Mouse (Mus musculus): ENCODE measurements around the gene Dab2. TPM values are rescaled to one million over a fixed set of nuclear protein-coding genes. Genes with fewer than 3 reads are reported as not detected.

Gene Dab2
- polyA plus RNA-seq, 1 experiment from 2014 or later, result 20.9 TPM

DNA sequence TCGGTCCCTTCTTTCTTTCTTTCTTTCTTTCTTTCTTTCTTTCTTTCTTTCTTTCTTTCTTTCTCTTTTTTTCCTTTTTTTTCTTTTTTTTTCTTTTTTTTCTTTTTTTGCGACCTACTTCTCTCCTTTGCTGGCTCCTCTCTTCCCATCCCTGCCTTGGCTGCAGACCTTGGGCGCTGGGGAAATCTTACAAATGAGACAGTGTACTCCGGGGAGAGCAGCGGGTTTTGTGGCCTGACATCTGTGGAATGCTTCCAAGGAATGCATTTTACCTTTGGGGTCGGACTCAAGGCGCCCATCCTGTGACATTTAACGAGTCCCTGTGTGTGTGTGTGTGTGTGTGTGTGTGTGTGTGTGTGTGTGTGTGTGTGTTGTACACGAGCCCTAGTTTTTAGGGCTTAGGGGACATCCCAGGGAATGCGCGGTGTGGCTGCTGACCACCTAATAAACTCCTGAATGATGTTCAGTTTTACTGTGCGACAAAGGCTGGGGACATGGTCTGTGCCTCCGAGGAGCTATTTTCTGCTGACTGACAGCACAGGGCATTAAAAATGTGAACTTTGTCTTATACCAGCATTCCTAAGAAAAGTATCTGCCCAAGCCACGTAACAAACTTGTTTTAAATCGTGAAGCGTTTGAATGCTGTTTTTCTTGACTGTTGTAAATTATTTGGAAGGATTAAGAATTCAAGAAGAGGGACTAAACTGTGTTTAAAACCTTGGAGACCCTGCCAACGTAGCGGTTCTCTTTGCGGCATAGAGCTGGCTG, 87.6 kb downstream of the Dab2 start:
- peak overlapping the region; percentile 49 for H3K4me3 ChIP-seq (ENCODE audit: low read depth, low read length)
- H3K4me2 ChIP-seq (replicated peaks; ENCODE audit: low read depth, low read length), result peak overlapping the region; percentile 76
- no peaks in the 10 kb centered on the region for H3K9me3 ChIP-seq (ENCODE audit: low read length)
- H3K36me3 ChIP-seq (ENCODE audit: insufficient read depth, low read length), result no peaks in the 10 kb centered on the region
- no peaks in the 10 kb centered on the region for H3K27me3 ChIP-seq (replicated peaks; ENCODE audit: insufficient read depth, low read length)
- no peaks in the 10 kb centered on the region; the same call in 1 of the 2 replicates for H3K4me1 ChIP-seq (ENCODE audit: insufficient read depth, low read depth, low read length)
- H3K27ac ChIP-seq (ENCODE audit: low read length), result no peak overlapping the region
- ATAC-seq (no peak), DNase-seq (ENCODE audit: low spot score) (no peak)
- WGBS, result 10% methylated on average over 19 of the region's 19 CpGs
- peak overlapping the region; percentile 23; the same call in 1 of the 2 replicates for H3K9ac ChIP-seq (replicated peaks; ENCODE audit: low read depth)
- TF ChIP-seq EP300 (IDR thresholded peaks at IDR 0.05), result no peak
- no peak for TF ChIP-seq CTCF (IDR thresholded peaks at IDR 0.05)

- peak overlapping the region; percentile 76 for H3K4me2 ChIP-seq (replicated peaks; ENCODE audit: low read depth, low read length)
- DNase-seq (ENCODE audit: low spot score) (peak; percentile 15), ATAC-seq (no peak)
- 0 out of 2 replicates have a peak overlapping the region, but pooled peaks have one; percentile 23 for H3K9ac ChIP-seq (replicated peaks; ENCODE audit: low read depth)
- H3K4me3 ChIP-seq (ENCODE audit: low read depth, low read length), result peak overlapping the region; percentile 49
- H3K4me1 ChIP-seq (ENCODE audit: insufficient read depth, low read depth, low read length), result no peaks in the 10 kb centered on the region; the same call in 1 of the 2 replicates
- no peaks in the 10 kb centered on the region for H3K36me3 ChIP-seq (ENCODE audit: insufficient read depth, low read length)
- TF ChIP-seq CTCF (IDR thresholded peaks at IDR 0.05) (no peak), EP300 (IDR thresholded peaks at IDR 0.05) (no peak)
- no peak overlapping the region for H3K27ac ChIP-seq (ENCODE audit: low read length)
- H3K9me3 ChIP-seq (ENCODE audit: low read length), result no peaks in the 10 kb centered on the region
- no peaks in the 10 kb centered on the region for H3K27me3 ChIP-seq (replicated peaks; ENCODE audit: insufficient read depth, low read length)
- 21% methylated on average over 6 of the region's 6 CpGs for WGBS
These were observed 88.1 kb downstream of the Dab2 start for GRCm38 (mm10) chr15:6387729-6388070.

DNA sequence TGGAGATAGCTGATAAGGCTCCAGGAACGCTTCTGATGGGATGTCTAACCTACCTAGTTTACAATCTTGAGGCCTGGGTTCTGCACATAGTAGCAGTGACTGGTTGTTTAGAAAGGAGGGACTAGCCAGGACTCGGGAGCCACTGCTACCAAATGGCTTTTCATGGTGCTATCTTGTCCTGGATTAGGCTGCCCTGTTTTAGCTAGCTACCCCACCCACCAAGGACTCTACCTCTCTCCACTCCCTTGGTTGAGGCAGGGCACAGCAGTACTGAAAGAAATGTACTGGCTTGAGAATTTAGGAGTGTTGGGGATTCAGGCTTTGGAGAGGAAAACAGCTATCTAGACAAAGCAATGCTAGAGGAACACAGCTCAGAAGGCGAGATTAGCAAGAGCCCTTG, 88.6 kb downstream of the Dab2 start:
- TF ChIP-seq CTCF (IDR thresholded peaks at IDR 0.05) (no peak), EP300 (IDR thresholded peaks at IDR 0.05) (no peak)
- no peak for DNase-seq (ENCODE audit: low spot score)
- peak overlapping the region; percentile 49; the same call in 1 of the 2 replicates for H3K4me3 ChIP-seq (ENCODE audit: low read depth, low read length)
- H3K27me3 ChIP-seq (replicated peaks; ENCODE audit: insufficient read depth, low read length), result no peaks in the 10 kb centered on the region
- H3K9ac ChIP-seq (replicated peaks; ENCODE audit: low read depth), result no peak overlapping the region
- no peak overlapping the region for H3K27ac ChIP-seq (ENCODE audit: low read length)
- no peaks in the 10 kb centered on the region for H3K36me3 ChIP-seq (ENCODE audit: insufficient read depth, low read length)
- no peaks in the 10 kb centered on the region for H3K9me3 ChIP-seq (ENCODE audit: low read length)
- no peaks in the 10 kb centered on the region; the same call in 1 of the 2 replicates for H3K4me1 ChIP-seq (ENCODE audit: insufficient read depth, low read depth, low read length)
- ATAC-seq, result no peak
- H3K4me2 ChIP-seq (replicated peaks; ENCODE audit: low read depth, low read length), result peak overlapping the region; percentile 76
- 52% methylated on average over 3 of the region's 3 CpGs for WGBS

GRCm38 (mm10) chr15:6388631-6389030, 89.0 kb downstream of the Dab2 start:
- Histone ChIP-seq H3K27me3 (replicated peaks; ENCODE audit: insufficient read depth, low read length) (no peaks in the 10 kb centered on the region), H3K9ac (replicated peaks; ENCODE audit: low read depth) (no peak overlapping the region), H3K4me3 (ENCODE audit: low read depth, low read length) (peak overlapping the region; percentile 49; the same call in 1 of the 2 replicates), H3K4me2 (replicated peaks; ENCODE audit: low read depth, low read length) (peak overlapping the region; percentile 76; the same call in 1 of the 2 replicates), H3K27ac (ENCODE audit: low read length) (no peak overlapping the region), H3K36me3 (ENCODE audit: insufficient read depth, low read length) (no peaks in the 10 kb centered on the region), H3K4me1 (ENCODE audit: insufficient read depth, low read depth, low read length) (no peaks in the 10 kb centered on the region; the same call in 1 of the 2 replicates), H3K9me3 (ENCODE audit: low read length) (no peaks in the 10 kb centered on the region)
- TF ChIP-seq CTCF (IDR thresholded peaks at IDR 0.05) (no peak), EP300 (IDR thresholded peaks at IDR 0.05) (no peak)
- ATAC-seq (no peak), DNase-seq (ENCODE audit: low spot score) (no peak)
- 94% methylated on average over 7 of the region's 7 CpGs for WGBS

DNA sequence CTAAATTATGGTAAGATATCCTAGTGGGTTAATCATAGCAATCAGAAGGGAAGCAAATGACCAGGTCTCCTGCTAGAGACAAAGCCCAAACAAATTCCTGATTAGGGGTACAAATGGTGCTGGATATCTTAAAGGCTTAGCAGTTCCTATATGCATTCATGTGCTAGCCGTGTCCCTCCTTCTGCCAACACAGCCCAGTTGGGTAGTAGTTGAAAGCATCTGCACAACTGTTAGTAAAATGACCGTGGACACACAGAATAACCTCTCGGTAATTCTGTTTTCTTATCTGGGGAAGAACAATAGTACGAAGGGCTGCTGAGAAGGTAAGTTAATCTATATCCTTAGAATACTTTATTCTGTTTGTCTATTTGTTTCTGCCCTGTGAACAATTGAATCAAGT, 90.5 kb downstream of the Dab2 start:
- Histone ChIP-seq H3K9me3 (ENCODE audit: low read length) (no peaks in the 10 kb centered on the region), H3K27me3 (replicated peaks; ENCODE audit: insufficient read depth, low read length) (no peaks in the 10 kb centered on the region), H3K4me2 (replicated peaks; ENCODE audit: low read depth, low read length) (no peak overlapping the region), H3K27ac (ENCODE audit: low read length) (no peak overlapping the region), H3K36me3 (ENCODE audit: insufficient read depth, low read length) (no peaks in the 10 kb centered on the region), H3K4me3 (ENCODE audit: low read depth, low read length) (no peak overlapping the region), H3K4me1 (ENCODE audit: insufficient read depth, low read depth, low read length) (no peaks in the 10 kb centered on the region; the same call in 1 of the 2 replicates), H3K9ac (replicated peaks; ENCODE audit: low read depth) (no peak overlapping the region)
- ATAC-seq (no peak), DNase-seq (ENCODE audit: low spot score) (no peak)
- 75% methylated on average over 4 of the region's 4 CpGs for WGBS
- no peak for TF ChIP-seq CTCF (IDR thresholded peaks at IDR 0.05)
- TF ChIP-seq EP300 (IDR thresholded peaks at IDR 0.05), result no peak

- Histone ChIP-seq H3K27me3 (replicated peaks; ENCODE audit: insufficient read depth, low read length) (no peaks in the 10 kb centered on the region), H3K9ac (replicated peaks; ENCODE audit: low read depth) (no peak overlapping the region), H3K9me3 (ENCODE audit: low read length) (no peaks in the 10 kb centered on the region), H3K4me3 (ENCODE audit: low read depth, low read length) (no peak overlapping the region), H3K27ac (ENCODE audit: low read length) (no peak overlapping the region), H3K4me2 (replicated peaks; ENCODE audit: low read depth, low read length) (no peak overlapping the region), H3K36me3 (ENCODE audit: insufficient read depth, low read length) (no peaks in the 10 kb centered on the region), H3K4me1 (ENCODE audit: insufficient read depth, low read depth, low read length) (no peaks in the 10 kb centered on the region; the same call in 1 of the 2 replicates)
- TF ChIP-seq CTCF (IDR thresholded peaks at IDR 0.05) (no peak), EP300 (IDR thresholded peaks at IDR 0.05) (no peak)
- WGBS, result 28% methylated on average over 2 of the region's 2 CpGs
- DNase-seq (ENCODE audit: low spot score), result peak; percentile 54
- peak; percentile 20; the same call in 1 of the 2 replicates for ATAC-seq
These were observed 91.1 kb downstream of the Dab2 start for GRCm38 (mm10) chr15:6390657-6391056.

Measured in lung, postnatal 0 days (tissue).